Mouse (Mus musculus) testis, adult 2 months (tissue): ENCODE results near the gene Prpf38b.

Experiments used
- CTCF ChIP-seq: fragments of 200-500 bp; IDR thresholded peaks from 2 replicates; pipeline ENCODE4 v1.5.1; 2012; ENCODE audit warnings: low read depth, mild to moderate bottlenecking, inconsistent platforms, low read length, moderate library complexity; ENCODE audit not compliant: control insufficient read depth, insufficient read depth, insufficient replicate concordance
- POLR2A ChIP-seq: fragments of 200-500 bp; IDR thresholded peaks from 2 replicates; pipeline ENCODE4 v1.6.1; 2012; ENCODE audit warnings: low read depth, mild to moderate bottlenecking, inconsistent platforms, low read length, moderate library complexity; ENCODE audit not compliant: control insufficient read depth

- TF ChIP-seq POLR2A (no peak), CTCF (no peak)
Observed at GRCm38 (mm10) chr3:108902934-108903333, 8.6 kb downstream of the Prpf38b start.
